Mouse (Mus musculus): ENCODE results near the gene Psmc3. TPM values are rescaled to one million over a fixed set of nuclear protein-coding genes. Genes with fewer than 3 reads are reported as not detected.

Psmc3 gene
- polyA plus RNA-seq, 1 experiment from 2014 or later: 246 TPM

- Histone ChIP-seq H3K4me2 (peak within 1 kb of the TSS; percentile 83), H3K4me3 (peak within 1 kb of the TSS; percentile 75), H3K9ac (peak within 1 kb of the TSS; percentile 83), H3K9me3 (no peaks in the 10 kb centered on the region), H3K27me3 (no peaks in the 10 kb centered on the region), H3K4me1 (replicated peaks) (peaks cover 28% of the 10 kb centered on the region), H3K27ac (replicated peaks) (peak within 1 kb of the TSS; percentile 62), H3K36me3 (peaks cover 16% of the 10 kb centered on the region; the same call in 1 of the 2 replicates)
- peak; percentile 97 for ATAC-seq (ENCODE audit: low read depth)
- under 1% methylated on average over 68 of the region's 69 CpGs for WGBS
Observed at GRCm38 (mm10) chr2:91070076-91070800, 16.4 kb downstream of the Psmc3 start, which contains the start of gene Slc39a13. TSS of gene Slc39a13 (minus strand) at chr2:91070417.

DNA sequence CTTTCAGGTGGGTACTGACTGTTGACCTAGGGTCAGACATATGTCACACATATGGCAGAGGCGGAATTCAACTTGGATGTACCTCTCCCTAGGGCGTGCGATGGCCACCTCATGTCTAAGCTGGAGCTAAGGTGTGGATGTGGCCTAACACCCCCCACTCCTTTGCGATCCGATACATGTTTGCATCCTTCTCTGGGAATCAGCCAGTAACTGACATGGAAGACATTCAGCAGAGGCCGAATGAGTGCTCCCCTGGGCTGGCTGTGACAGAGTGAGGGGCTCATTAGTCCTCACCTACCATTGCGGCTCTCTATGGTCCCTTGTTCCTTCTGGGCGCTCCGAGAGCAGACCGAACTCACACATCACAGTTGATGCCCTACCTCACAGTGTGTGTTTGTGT is 17.2 kb downstream of the Psmc3 start:
- Histone ChIP-seq H3K36me3 (peaks cover 13% of the 10 kb centered on the region; the same call in 1 of the 2 replicates), H3K4me3 (peak overlapping the region; percentile 75), H3K27ac (replicated peaks) (peak overlapping the region; percentile 62), H3K27me3 (no peaks in the 10 kb centered on the region), H3K4me1 (replicated peaks) (peaks cover 28% of the 10 kb centered on the region), H3K9me3 (no peaks in the 10 kb centered on the region), H3K9ac (peak overlapping the region; percentile 83), H3K4me2 (peak overlapping the region; percentile 83)
- peak; percentile 5; the same call in 1 of the 2 replicates for ATAC-seq (ENCODE audit: low read depth)
- 84% methylated on average over 10 of the region's 10 CpGs for WGBS

DNA sequence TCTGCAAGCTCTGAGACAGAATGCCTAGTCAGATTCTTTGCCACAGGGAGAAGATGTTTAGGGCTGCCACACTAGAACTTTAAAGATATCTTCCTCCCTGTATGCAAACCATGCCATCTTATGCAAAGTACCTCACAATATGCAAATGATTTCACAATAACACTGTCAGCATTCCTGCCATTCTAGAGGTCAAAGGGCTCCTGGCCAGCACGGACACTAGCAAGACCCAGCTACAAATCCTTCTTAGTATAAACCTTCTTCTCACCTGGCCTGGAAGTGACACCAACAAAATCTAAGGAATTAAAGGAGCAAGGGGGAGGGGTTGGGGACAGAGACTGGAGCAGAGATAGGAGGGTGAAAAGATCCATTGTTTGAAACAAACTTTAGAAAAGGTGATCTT is 18.3 kb downstream of the Psmc3 start:
- Histone ChIP-seq H3K4me3 (no peak overlapping the region), H3K9ac (no peak overlapping the region), H3K27ac (replicated peaks) (no peak overlapping the region), H3K4me1 (replicated peaks) (peaks cover 28% of the 10 kb centered on the region), H3K4me2 (no peak overlapping the region), H3K27me3 (no peaks in the 10 kb centered on the region), H3K9me3 (no peaks in the 10 kb centered on the region), H3K36me3 (0 out of 2 replicates have a peak, but pooled peaks cover 6% of the 10 kb centered on the region)
- no peak for ATAC-seq (ENCODE audit: low read depth)
- WGBS: 44% methylated on average over 1 of the region's 1 CpGs

GRCm38 (mm10) chr2:91077957-91078313 is 24.1 kb downstream of the Psmc3 start:
- H3K4me2 ChIP-seq: peak overlapping the region; percentile 88

DNA sequence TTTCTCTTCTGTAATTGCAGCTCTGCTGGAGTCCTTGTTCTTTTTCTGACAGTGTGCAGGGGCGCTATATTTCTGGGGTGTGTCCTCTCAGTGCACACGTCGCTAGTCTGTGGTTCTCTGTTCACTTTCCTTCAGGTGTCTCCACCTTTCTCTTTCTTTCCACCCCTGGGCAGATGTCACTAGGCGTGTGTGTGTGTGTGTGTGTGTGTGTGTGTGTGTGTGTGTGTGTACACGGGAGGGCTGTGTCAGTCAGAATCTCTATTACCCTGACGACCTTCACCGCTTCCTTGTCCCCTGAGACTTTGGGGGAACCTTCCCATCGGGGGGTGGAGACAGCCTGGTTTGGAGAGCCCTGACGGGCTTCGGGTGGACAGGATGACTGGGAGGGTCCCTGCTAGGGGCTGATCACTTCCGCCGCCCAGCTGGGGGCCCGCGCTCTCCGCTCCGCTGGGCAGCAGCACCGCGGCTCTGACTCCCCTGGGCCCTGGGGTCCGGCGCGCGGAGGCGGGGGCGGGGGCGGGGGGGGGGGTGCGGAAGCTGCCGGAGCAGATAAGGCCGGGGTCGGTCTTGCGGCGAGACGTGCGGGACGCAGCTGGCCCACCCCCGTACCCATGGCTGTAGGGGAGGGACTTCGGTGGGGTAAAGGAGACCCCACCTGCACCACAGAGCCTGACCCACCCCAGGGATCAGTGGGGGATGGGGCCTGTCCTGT is 24.7 kb downstream of the Psmc3 start:
- Histone ChIP-seq H3K27me3 (no peaks in the 10 kb centered on the region), H3K4me3 (peak overlapping the region; percentile 50), H3K4me1 (replicated peaks) (peaks cover 13% of the 10 kb centered on the region), H3K9me3 (no peaks in the 10 kb centered on the region), H3K36me3 (no peaks in the 10 kb centered on the region), H3K9ac (peak overlapping the region; percentile 81), H3K27ac (replicated peaks) (peak overlapping the region; percentile 49; the same call in 1 of the 2 replicates), H3K4me2 (peak overlapping the region; percentile 88)
- ATAC-seq (ENCODE audit: low read depth): peak; percentile 82
- WGBS: 1% methylated on average over 28 of the region's 36 CpGs

More at GRCm38 (mm10) chr2:91077957-91078313, 24.1 kb downstream of the Psmc3 start:
- H3K4me3 ChIP-seq: peak overlapping the region; percentile 50
- no peak for ATAC-seq (ENCODE audit: low read depth)
- H3K9ac ChIP-seq: peak overlapping the region; percentile 81
- 0 out of 2 replicates have a peak overlapping the region, but pooled peaks have one; percentile 49 for H3K27ac ChIP-seq (replicated peaks)
- H3K4me1 ChIP-seq (replicated peaks): peaks cover 13% of the 10 kb centered on the region
- WGBS: 15% methylated on average over 12 of the region's 12 CpGs
- no peaks in the 10 kb centered on the region for H3K27me3 ChIP-seq
- H3K9me3 ChIP-seq: no peaks in the 10 kb centered on the region
- H3K36me3 ChIP-seq: no peaks in the 10 kb centered on the region

DNA sequence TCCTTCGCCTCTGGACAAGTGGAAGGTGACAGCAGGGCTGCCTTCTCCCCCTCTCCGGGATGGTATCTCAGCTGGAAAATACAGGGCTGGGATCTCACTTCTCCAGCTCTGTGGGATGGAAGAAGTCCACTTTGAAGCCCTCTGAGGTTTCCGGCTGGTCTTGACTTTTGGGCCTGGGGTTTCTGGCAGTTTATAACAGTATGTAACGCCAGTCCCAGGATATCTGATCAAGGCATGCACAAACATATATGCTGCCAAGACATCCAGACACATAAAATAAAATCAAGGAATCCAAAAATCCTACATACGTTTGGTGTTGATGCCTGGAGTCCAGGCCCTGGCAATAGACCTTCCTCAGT is 25.2 kb downstream of the Psmc3 start:
- no peak; the same call in 1 of the 2 replicates for ATAC-seq (ENCODE audit: low read depth)
- peak overlapping the region; percentile 50 for H3K4me3 ChIP-seq
- WGBS: 39% methylated on average over 5 of the region's 5 CpGs
- H3K4me2 ChIP-seq: peak overlapping the region; percentile 88
- H3K27ac ChIP-seq (replicated peaks): peak overlapping the region; percentile 49; the same call in 1 of the 2 replicates
- H3K36me3 ChIP-seq: no peaks in the 10 kb centered on the region
- H3K27me3 ChIP-seq: no peaks in the 10 kb centered on the region
- no peaks in the 10 kb centered on the region for H3K9me3 ChIP-seq
- peak overlapping the region; percentile 81 for H3K9ac ChIP-seq
- peaks cover 13% of the 10 kb centered on the region for H3K4me1 ChIP-seq (replicated peaks)

DNA sequence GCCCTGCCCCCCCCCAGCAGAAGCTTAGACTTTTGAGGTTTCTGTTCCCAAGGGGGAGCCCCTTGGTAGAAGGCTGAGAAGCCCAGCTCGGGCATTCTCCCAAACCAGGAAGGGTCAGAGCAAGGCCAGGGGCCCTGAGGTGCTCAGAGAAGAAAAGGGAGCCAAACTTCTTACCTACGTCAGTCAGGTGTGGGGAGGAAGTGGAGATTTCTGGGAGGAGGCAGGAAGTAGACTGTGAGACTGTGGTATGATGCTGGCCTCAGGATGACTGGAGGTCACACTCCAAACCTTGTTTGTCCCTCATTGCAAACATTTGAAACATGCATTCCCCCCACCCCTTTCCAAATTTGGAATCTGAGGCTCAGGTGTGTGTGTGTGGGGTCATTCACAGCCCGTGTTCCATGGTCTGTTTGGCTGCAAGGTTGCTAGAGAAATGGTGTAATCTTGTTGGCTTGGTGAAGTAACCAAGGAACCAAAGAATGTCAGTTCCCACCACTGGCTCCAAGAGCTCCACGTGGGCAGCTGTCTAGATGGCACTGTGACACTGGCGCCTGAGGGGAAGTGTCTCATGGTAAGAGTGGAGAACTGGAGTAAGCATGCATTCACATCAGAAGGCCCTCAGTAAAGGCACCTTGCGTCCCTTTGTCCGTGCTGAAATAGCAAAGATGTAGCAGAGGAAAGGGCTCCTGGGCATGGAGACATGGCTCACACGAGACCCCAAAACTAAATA is 27.1 kb downstream of the Psmc3 start:
- H3K4me1 ChIP-seq (replicated peaks): peaks cover 13% of the 10 kb centered on the region
- no peaks in the 10 kb centered on the region for H3K27me3 ChIP-seq
- no peaks in the 10 kb centered on the region for H3K36me3 ChIP-seq
- no peak overlapping the region for H3K27ac ChIP-seq (replicated peaks)
- no peak overlapping the region for H3K4me3 ChIP-seq
- H3K9ac ChIP-seq: no peak overlapping the region
- H3K4me2 ChIP-seq: no peak overlapping the region
- 81% methylated on average over 8 of the region's 8 CpGs for WGBS
- H3K9me3 ChIP-seq: no peaks in the 10 kb centered on the region
- ATAC-seq (ENCODE audit: low read depth): no peak

DNA sequence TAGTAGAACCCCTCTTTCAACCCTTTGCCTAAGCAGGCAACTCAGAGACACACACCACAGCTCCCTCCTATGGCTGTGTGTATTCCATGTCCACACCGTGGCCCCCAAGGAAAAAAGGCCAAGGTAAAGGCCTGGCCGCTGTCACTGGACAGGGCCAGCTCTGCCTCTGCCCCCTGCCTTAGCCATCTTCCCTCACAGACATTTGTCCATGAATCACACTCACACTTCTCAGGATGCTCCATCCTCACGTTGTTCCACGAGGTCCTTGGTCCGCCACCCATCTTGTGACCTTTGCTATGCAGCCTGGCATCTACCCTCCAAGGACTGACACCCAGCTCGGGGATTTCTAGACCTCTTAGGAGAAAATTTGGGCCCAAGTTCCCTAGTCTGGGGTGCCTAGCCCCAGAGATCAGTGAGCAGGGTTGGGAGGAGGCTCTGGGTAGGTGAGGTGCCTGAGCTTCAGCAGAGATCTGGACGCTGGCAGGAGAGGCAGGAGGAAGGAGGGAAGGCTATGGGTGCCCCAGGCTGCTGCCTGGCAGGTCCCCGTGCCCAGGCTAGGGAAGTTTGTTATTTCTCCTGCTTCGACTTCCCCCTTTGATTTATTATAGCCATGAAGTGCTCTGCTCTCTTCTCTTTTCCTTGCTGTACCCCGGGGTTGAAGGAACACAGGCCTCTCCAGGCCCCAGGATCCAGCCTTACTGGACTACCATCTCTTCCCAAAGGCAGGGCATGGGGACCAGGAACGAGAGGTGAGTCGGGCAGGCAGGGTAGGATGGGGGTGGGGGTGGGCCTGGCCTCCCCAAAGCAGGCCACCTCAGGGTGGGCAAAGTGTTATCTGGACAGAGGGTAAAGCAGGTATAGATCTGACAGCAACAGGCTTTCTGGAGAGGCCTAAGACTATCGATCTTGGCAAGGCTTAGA is 28.2 kb downstream of the Psmc3 start, which contains the start of gene Spi1:
Spi1 (plus strand) TSS at position 616 of the 921 bp plus-strand sequence.
- Histone ChIP-seq H3K9me3 (no peaks in the 10 kb centered on the region), H3K27me3 (no peaks in the 10 kb centered on the region), H3K4me2 (no peak within 1 kb of the TSS), H3K4me3 (no peak within 1 kb of the TSS), H3K9ac (no peak within 1 kb of the TSS), H3K4me1 (replicated peaks) (peaks cover 13% of the 10 kb centered on the region), H3K27ac (replicated peaks) (peak within 1 kb of the TSS; percentile 9; the same call in 1 of the 2 replicates), H3K36me3 (no peaks in the 10 kb centered on the region)
- WGBS: 81% methylated on average over 13 of the region's 13 CpGs
- no peak for ATAC-seq (ENCODE audit: low read depth)

DNA sequence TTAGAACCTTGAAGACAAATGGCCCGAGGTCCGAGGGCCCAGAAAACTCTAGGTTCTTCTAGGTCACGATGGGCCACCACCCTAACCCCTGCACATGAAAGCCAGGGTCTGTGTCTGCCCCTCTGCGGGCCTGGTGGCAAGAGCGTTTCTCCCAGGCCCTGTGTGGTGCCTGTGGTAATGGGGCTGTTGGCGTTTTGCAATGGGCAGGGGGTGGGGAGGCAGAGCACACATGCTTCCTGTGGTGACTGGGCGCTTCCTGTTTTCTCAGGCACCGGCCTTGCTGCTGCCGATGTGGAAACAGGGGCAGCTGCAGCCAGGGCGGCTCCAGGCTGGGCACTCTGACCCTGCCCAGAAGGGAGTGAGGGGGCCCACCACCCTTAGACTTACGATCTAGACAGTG is 29.0 kb downstream of the Psmc3 start:
- Histone ChIP-seq H3K27ac (replicated peaks) (peak overlapping the region; percentile 9; the same call in 1 of the 2 replicates), H3K27me3 (no peaks in the 10 kb centered on the region), H3K4me3 (no peak overlapping the region), H3K9me3 (no peaks in the 10 kb centered on the region), H3K4me1 (replicated peaks) (peaks cover 13% of the 10 kb centered on the region), H3K9ac (no peak overlapping the region), H3K36me3 (no peaks in the 10 kb centered on the region), H3K4me2 (no peak overlapping the region)
- 64% methylated on average over 11 of the region's 11 CpGs for WGBS
- ATAC-seq (ENCODE audit: low read depth): no peak

GRCm38 (mm10) chr2:91083366-91083940 is 29.6 kb downstream of the Psmc3 start:
- H3K36me3 ChIP-seq: no peaks in the 10 kb centered on the region
- peaks cover 8% of the 10 kb centered on the region for H3K4me1 ChIP-seq (replicated peaks)
- WGBS: 45% methylated on average over 1 of the region's 1 CpGs
- H3K9ac ChIP-seq: no peak overlapping the region
- no peaks in the 10 kb centered on the region for H3K27me3 ChIP-seq
- no peak for ATAC-seq (ENCODE audit: low read depth)
- H3K4me2 ChIP-seq: no peak overlapping the region
- H3K9me3 ChIP-seq: no peaks in the 10 kb centered on the region
- H3K4me3 ChIP-seq: no peak overlapping the region
- no peak overlapping the region; the same call in 1 of the 2 replicates for H3K27ac ChIP-seq (replicated peaks)

Data from neural tube, embryonic 13.5 days (tissue).